Mouse (Mus musculus): Measurements from ENCODE around the gene Mdm4.
A peak's percentile ranks its signal among the peaks of the same experiment; 100 is the strongest.
"Not testable (repeated sequence)": the region's sequence is repeated elsewhere in the genome, so short reads cannot be mapped to it uniquely, and the experiment has no call there.

The Mdm4 gene

GRCm38 (mm10) chr1:133020137-133020894 lies 10.0 kb downstream of the Mdm4 start:
- no peak for DNase-seq (ENCODE audit: low spot score in 2 of 2)

GRCm38 (mm10) chr1:133019312-133019711 lies 11.0 kb downstream of the Mdm4 start:
- no peak for DNase-seq (ENCODE audit: low spot score in 2 of 2)

GRCm38 (mm10) chr1:133018580-133018979 lies 11.8 kb downstream of the Mdm4 start:
- DNase-seq (ENCODE audit: low spot score in 2 of 2) = no peak

- no peak for DNase-seq (ENCODE audit: low spot score in 2 of 2)
These were observed 13.5 kb downstream of the Mdm4 start for GRCm38 (mm10) chr1:133016775-133017428.

- no peak for DNase-seq (ENCODE audit: low spot score in 2 of 2)
These were observed 16.2 kb downstream of the Mdm4 start for GRCm38 (mm10) chr1:133014196-133014595.

GRCm38 (mm10) chr1:133013331-133013730 lies 17.0 kb downstream of the Mdm4 start:
- no peak for DNase-seq (ENCODE audit: low spot score in 2 of 2)

- no peak for DNase-seq (ENCODE audit: low spot score in 2 of 2)
These were observed 18.2 kb downstream of the Mdm4 start for GRCm38 (mm10) chr1:133011955-133012841.

GRCm38 (mm10) chr1:133006571-133006970 lies 23.8 kb downstream of the Mdm4 start:
- no peak for DNase-seq (ENCODE audit: low spot score in 2 of 2)

GRCm38 (mm10) chr1:133000347-133000746 lies 30.0 kb downstream of the Mdm4 start:
- DNase-seq (ENCODE audit: low spot score in 2 of 2) = no peak

- DNase-seq (ENCODE audit: low spot score in 2 of 2) = no peak
These were observed 38.8 kb downstream of the Mdm4 start for GRCm38 (mm10) chr1:132991580-132991979.

- DNase-seq (ENCODE audit: low spot score in 2 of 2) = no peak
These were observed 39.6 kb downstream of the Mdm4 start for GRCm38 (mm10) chr1:132990733-132991132.

- not testable (repeated sequence) for DNase-seq (ENCODE audit: low spot score in 2 of 2)
These were observed 41.6 kb downstream of the Mdm4 start for GRCm38 (mm10) chr1:132988556-132989459.

- peak; percentile 81 to 84 for DNase-seq (ENCODE audit: low spot score in 2 of 2)
These were observed 47.6 kb downstream of the Mdm4 start for GRCm38 (mm10) chr1:132982728-132983127.

- no peak for DNase-seq (ENCODE audit: low spot score in 2 of 2)
These were observed 49.1 kb downstream of the Mdm4 start for GRCm38 (mm10) chr1:132981232-132981631.

- no peak for DNase-seq (ENCODE audit: low spot score in 2 of 2)
These were observed 53.0 kb downstream of the Mdm4 start for GRCm38 (mm10) chr1:132977402-132977801.

GRCm38 (mm10) chr1:132968659-132969058 lies 61.7 kb downstream of the Mdm4 start:
- peak in 1 of 2 experiments; percentile 51 for DNase-seq (ENCODE audit: low spot score in 2 of 2)

GRCm38 (mm10) chr1:132964691-132965090 lies 65.7 kb downstream of the Mdm4 start:
- DNase-seq (ENCODE audit: low spot score in 2 of 2) = no peak

GRCm38 (mm10) chr1:132964106-132964505 lies 66.3 kb downstream of the Mdm4 start:
- no peak for DNase-seq (ENCODE audit: low spot score in 2 of 2)

GRCm38 (mm10) chr1:132961751-132962150 lies 68.6 kb downstream of the Mdm4 start:
- DNase-seq (ENCODE audit: low spot score in 2 of 2) = no peak

- DNase-seq (ENCODE audit: low spot score in 2 of 2) = no peak
These were observed 73.6 kb downstream of the Mdm4 start for GRCm38 (mm10) chr1:132956809-132957208.

GRCm38 (mm10) chr1:132947811-132948210 lies 82.5 kb downstream of the Mdm4 start:
- DNase-seq (ENCODE audit: low spot score in 2 of 2) = no peak

All from right cerebral cortex, postnatal 10 days (tissue).